Mouse (Mus musculus) MEL (cell line): Measurements from ENCODE around the gene Axin1.

Source experiments
- CHD2 ChIP-seq: IDR thresholded peaks from 2 replicates; pipeline ENCODE4 v1.6.1; 2011; ENCODE audit warnings: low read length, improper control_type of control experiment
- EP300 ChIP-seq, 2 experiments: IDR thresholded peaks; 2 replicates each; pipeline ENCODE4 v1.6.1; 2011; ENCODE audit warnings: improper control_type of control experiment in 2 of 2, low read length in 2 of 2, low read depth in 1 of 2, mild to moderate bottlenecking in 1 of 2

DNA sequence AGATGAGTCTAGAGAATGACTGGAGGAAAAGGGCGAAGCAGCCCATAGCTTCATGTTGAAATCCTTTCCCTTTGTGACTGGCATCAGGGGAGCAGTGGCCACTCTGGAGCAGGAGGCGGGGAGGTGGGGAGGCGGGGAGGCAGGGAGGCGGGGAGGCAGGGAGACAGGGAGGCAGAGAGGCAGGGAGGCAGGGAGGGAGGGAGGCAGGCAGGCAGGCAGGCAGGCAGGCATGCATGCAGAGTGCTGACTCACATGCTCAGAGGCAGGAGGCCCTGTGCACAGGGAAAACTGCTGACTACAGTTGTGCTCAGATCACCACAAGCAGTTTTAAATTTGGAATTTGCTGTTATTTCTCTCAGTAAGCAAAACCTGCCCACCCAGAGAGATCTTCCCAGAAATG, 37.0 kb upstream of the Axin1 start:
- TF ChIP-seq EP300 (IDR thresholded peaks at IDR 0.05; ENCODE audit: low read depth in 1 of 2, low read length in 2 of 2), result 0 out of 4 replicates have a peak, but pooled peaks of 1 of the 2 experiments have one; percentile 10
- TF ChIP-seq CHD2, result no peak
